Mouse (Mus musculus) embryonic facial prominence, embryonic 15.5 days (tissue): ENCODE measurements around the gene Car7. TPM values are rescaled to one million over a fixed set of nuclear protein-coding genes. Genes with fewer than 3 reads are reported as not detected.
"Not testable (repeated sequence)": the region's sequence is repeated elsewhere in the genome, so short reads cannot be mapped to it uniquely, and the experiment has no call there.

Source experiments
- ATAC-seq: fragments of 200-750 bp; cut with Nextera tagmentation; 2 replicates; pipeline ENCODE4 v1.8.0; 2017; ENCODE audit warnings: low read depth, moderate TSS enrichment; ENCODE audit not compliant: insufficient number of reproducible peaks, low FRiP score, low TSS enrichment
- H3K27ac ChIP-seq: fragments of 300-500 bp; sonication (generic); replicated peaks from 2 replicates; pipeline ENCODE4 v1.5.1; 2015; ENCODE audit warnings: mild to moderate bottlenecking, inconsistent platforms
- H3K27me3 ChIP-seq: fragments of 300-500 bp; sonication (generic); 2 replicates; pipeline ENCODE4 v1.6.1; 2015; ENCODE audit warnings: inconsistent platforms
- H3K36me3 ChIP-seq: fragments of 300-500 bp; sonication (generic); 2 replicates; pipeline ENCODE4 v1.6.1; 2015; ENCODE audit warnings: mild to moderate bottlenecking, inconsistent platforms
- H3K4me1 ChIP-seq: fragments of 300-500 bp; sonication (generic); 2 replicates; pipeline ENCODE4 v1.6.1; 2015; ENCODE audit warnings: inconsistent platforms
- H3K4me2 ChIP-seq: fragments of 300-500 bp; sonication (generic); replicated peaks from 2 replicates; pipeline ENCODE4 v1.6.1; 2015; ENCODE audit warnings: mild to moderate bottlenecking, inconsistent platforms
- H3K4me3 ChIP-seq: fragments of 300-500 bp; sonication (generic); replicated peaks from 2 replicates; pipeline ENCODE4 v1.5.1; 2015; ENCODE audit warnings: mild to moderate bottlenecking, inconsistent platforms
- H3K9ac ChIP-seq: fragments of 300-500 bp; sonication (generic); 2 replicates; pipeline ENCODE4 v1.6.1; 2015; ENCODE audit warnings: inconsistent platforms
- H3K9me3 ChIP-seq: fragments of 300-500 bp; sonication (generic); replicated peaks from 2 replicates; pipeline ENCODE4 v1.6.1; 2016; ENCODE audit warnings: inconsistent platforms
- WGBS: fragments of 180-500 bp; shearing (Covaris S2); methylation state at CpG from one replicate; pipeline ENCODE4 v1.1.7; 2015; 5-methylcytosine and 5-hydroxymethylcytosine counted together
- polyA plus RNA-seq: library from polyadenylated mRNA; unstranded; fragments of >200 nt; fragmentation: Nextera tagmentation; extraction: Ambion mirVana; gene quantifications from 2 replicates; pipeline ENCODE4 v1.2.1, GENCODE M21; 2015

Gene Car7
- polyA plus RNA-seq, 1 experiment from 2014 or later: 1.2 TPM

- Histone ChIP-seq H3K9ac (peak overlapping the region; percentile 18; the same call in 1 of the 2 replicates), H3K27ac (no peak overlapping the region), H3K4me1 (no peaks in the 10 kb centered on the region), H3K27me3 (no peaks in the 10 kb centered on the region), H3K4me3 (peak overlapping the region; percentile 47), H3K36me3 (no peaks in the 10 kb centered on the region), H3K9me3 (no peaks in the 10 kb centered on the region), H3K4me2 (peak overlapping the region; percentile 85)
- WGBS: 6% methylated on average over 26 of the region's 26 CpGs
- peak; percentile 60 for ATAC-seq
Measured at GRCm38 (mm10) chr8:104570436-104571343, 36.2 kb downstream of the Car7 start.

- no peak overlapping the region for H3K27ac ChIP-seq
- H3K4me2 ChIP-seq: no peak overlapping the region
- ATAC-seq: no peak
- no peak overlapping the region for H3K4me3 ChIP-seq
- H3K9me3 ChIP-seq: no peaks in the 10 kb centered on the region
- 91% methylated on average over 3 of the region's 3 CpGs for WGBS
- H3K36me3 ChIP-seq: no peaks in the 10 kb centered on the region
- no peaks in the 10 kb centered on the region for H3K27me3 ChIP-seq
- H3K4me1 ChIP-seq: no peaks in the 10 kb centered on the region
- no peak overlapping the region for H3K9ac ChIP-seq
Measured at GRCm38 (mm10) chr8:104576820-104577219, 42.3 kb downstream of the Car7 start.

- H3K4me1 ChIP-seq, H3K4me3 ChIP-seq, H3K9ac ChIP-seq, H3K27ac ChIP-seq, ATAC-seq, H3K27me3 ChIP-seq, H3K9me3 ChIP-seq, H3K4me2 ChIP-seq, H3K36me3 ChIP-seq: not testable (repeated sequence)
- 78% methylated on average over 17 of the region's 17 CpGs for WGBS
Measured at GRCm38 (mm10) chr8:104577606-104578005, 43.1 kb downstream of the Car7 start.

- no peak for ATAC-seq
- H3K4me3 ChIP-seq: no peak overlapping the region
- no peaks in the 10 kb centered on the region for H3K36me3 ChIP-seq
- no peak overlapping the region for H3K9ac ChIP-seq
- H3K4me2 ChIP-seq: no peak overlapping the region
- H3K4me1 ChIP-seq: no peaks in the 10 kb centered on the region
- H3K27ac ChIP-seq: no peak overlapping the region
- no peaks in the 10 kb centered on the region for H3K27me3 ChIP-seq
- H3K9me3 ChIP-seq: peaks cover 7% of the 10 kb centered on the region; the same call in 1 of the 2 replicates
- 63% methylated on average over 1 of the region's 1 CpGs for WGBS
Measured at GRCm38 (mm10) chr8:104584522-104584921, 50.0 kb downstream of the Car7 start.

- H3K4me1 ChIP-seq: peaks cover 15% of the 10 kb centered on the region
- H3K27me3 ChIP-seq: no peaks in the 10 kb centered on the region
- H3K27ac ChIP-seq: no peak overlapping the region
- H3K36me3 ChIP-seq: peaks cover 18% of the 10 kb centered on the region
- no peak overlapping the region for H3K4me2 ChIP-seq
- no peak overlapping the region for H3K9ac ChIP-seq
- H3K9me3 ChIP-seq: no peaks in the 10 kb centered on the region
- WGBS: 92% methylated on average over 3 of the region's 3 CpGs
- peak overlapping the region; percentile 73; the same call in 1 of the 2 replicates for H3K4me3 ChIP-seq
- no peak for ATAC-seq
Measured at GRCm38 (mm10) chr8:104590284-104590683, 55.8 kb downstream of the Car7 start.

GRCm38 (mm10) chr8:104591133-104591834 lies 56.8 kb downstream of the Car7 start, which contains the start of gene Pdp2:
TSS of gene Pdp2 (plus strand) at chr8:104591451.
- WGBS: under 1% methylated on average over 44 of the region's 44 CpGs
- Histone ChIP-seq H3K27ac (peak within 1 kb of the TSS; percentile 86), H3K27me3 (no peaks in the 10 kb centered on the region), H3K36me3 (peaks cover 20% of the 10 kb centered on the region), H3K4me1 (peaks cover 15% of the 10 kb centered on the region), H3K4me2 (peak within 1 kb of the TSS; percentile 83), H3K4me3 (peak within 1 kb of the TSS; percentile 73), H3K9ac (peak within 1 kb of the TSS; percentile 54), H3K9me3 (no peaks in the 10 kb centered on the region)
- peak; percentile 98 for ATAC-seq

GRCm38 (mm10) chr8:104591856-104592255 lies 57.4 kb downstream of the Car7 start:
- Histone ChIP-seq H3K4me1 (peaks cover 15% of the 10 kb centered on the region), H3K27ac (peak overlapping the region; percentile 86; the same call in 1 of the 2 replicates), H3K36me3 (peaks cover 22% of the 10 kb centered on the region), H3K9me3 (no peaks in the 10 kb centered on the region), H3K27me3 (no peaks in the 10 kb centered on the region), H3K9ac (peak overlapping the region; percentile 54), H3K4me3 (peak overlapping the region; percentile 73), H3K4me2 (peak overlapping the region; percentile 83)
- WGBS: 1% methylated on average over 9 of the region's 9 CpGs
- ATAC-seq: no peak

GRCm38 (mm10) chr8:104592566-104592965 lies 58.1 kb downstream of the Car7 start:
- Histone ChIP-seq H3K4me2 (0 out of 2 replicates have a peak overlapping the region, but pooled peaks have one; percentile 83), H3K9ac (no peak overlapping the region)

GRCm38 (mm10) chr8:104593536-104594325 lies 59.2 kb downstream of the Car7 start:
- H3K4me2 ChIP-seq: no peak overlapping the region
- no peak overlapping the region for H3K4me3 ChIP-seq
- WGBS: 93% methylated on average over 31 of the region's 31 CpGs
- H3K9me3 ChIP-seq: no peaks in the 10 kb centered on the region
- no peak overlapping the region for H3K9ac ChIP-seq
- ATAC-seq: no peak
- H3K36me3 ChIP-seq: peaks cover 22% of the 10 kb centered on the region
- H3K4me1 ChIP-seq: peaks cover 15% of the 10 kb centered on the region
- H3K27me3 ChIP-seq: no peaks in the 10 kb centered on the region
- H3K27ac ChIP-seq: no peak overlapping the region

More at GRCm38 (mm10) chr8:104592566-104592965, 58.1 kb downstream of the Car7 start:
- Histone ChIP-seq H3K27me3 (no peaks in the 10 kb centered on the region), H3K4me3 (peak overlapping the region; percentile 73; the same call in 1 of the 2 replicates), H3K4me1 (peaks cover 15% of the 10 kb centered on the region), H3K9me3 (no peaks in the 10 kb centered on the region), H3K27ac (no peak overlapping the region), H3K36me3 (peaks cover 22% of the 10 kb centered on the region)
- no peak for ATAC-seq
- WGBS: 69% methylated on average over 6 of the region's 6 CpGs

GRCm38 (mm10) chr8:104594611-104595362 lies 60.3 kb downstream of the Car7 start:
- H3K27me3 ChIP-seq: no peaks in the 10 kb centered on the region
- H3K27ac ChIP-seq: no peak overlapping the region
- H3K9ac ChIP-seq: no peak overlapping the region
- H3K4me2 ChIP-seq: no peak overlapping the region
- peaks cover 22% of the 10 kb centered on the region for H3K36me3 ChIP-seq
- H3K9me3 ChIP-seq: no peaks in the 10 kb centered on the region
- ATAC-seq: no peak
- 94% methylated on average over 19 of the region's 19 CpGs for WGBS
- H3K4me3 ChIP-seq: no peak overlapping the region
- peaks cover 15% of the 10 kb centered on the region for H3K4me1 ChIP-seq
